Mouse (Mus musculus): Measurements from ENCODE around the gene Chuk. TPM values are rescaled to one million over a fixed set of nuclear protein-coding genes. Genes with fewer than 3 reads are reported as not detected.
"Not testable (repeated sequence)": the region's sequence is repeated elsewhere in the genome, so short reads cannot be mapped to it uniquely, and the experiment has no call there.

Gene Chuk
- polyA plus RNA-seq, 1 experiment from 2014 or later, result 56.6 TPM

DNA sequence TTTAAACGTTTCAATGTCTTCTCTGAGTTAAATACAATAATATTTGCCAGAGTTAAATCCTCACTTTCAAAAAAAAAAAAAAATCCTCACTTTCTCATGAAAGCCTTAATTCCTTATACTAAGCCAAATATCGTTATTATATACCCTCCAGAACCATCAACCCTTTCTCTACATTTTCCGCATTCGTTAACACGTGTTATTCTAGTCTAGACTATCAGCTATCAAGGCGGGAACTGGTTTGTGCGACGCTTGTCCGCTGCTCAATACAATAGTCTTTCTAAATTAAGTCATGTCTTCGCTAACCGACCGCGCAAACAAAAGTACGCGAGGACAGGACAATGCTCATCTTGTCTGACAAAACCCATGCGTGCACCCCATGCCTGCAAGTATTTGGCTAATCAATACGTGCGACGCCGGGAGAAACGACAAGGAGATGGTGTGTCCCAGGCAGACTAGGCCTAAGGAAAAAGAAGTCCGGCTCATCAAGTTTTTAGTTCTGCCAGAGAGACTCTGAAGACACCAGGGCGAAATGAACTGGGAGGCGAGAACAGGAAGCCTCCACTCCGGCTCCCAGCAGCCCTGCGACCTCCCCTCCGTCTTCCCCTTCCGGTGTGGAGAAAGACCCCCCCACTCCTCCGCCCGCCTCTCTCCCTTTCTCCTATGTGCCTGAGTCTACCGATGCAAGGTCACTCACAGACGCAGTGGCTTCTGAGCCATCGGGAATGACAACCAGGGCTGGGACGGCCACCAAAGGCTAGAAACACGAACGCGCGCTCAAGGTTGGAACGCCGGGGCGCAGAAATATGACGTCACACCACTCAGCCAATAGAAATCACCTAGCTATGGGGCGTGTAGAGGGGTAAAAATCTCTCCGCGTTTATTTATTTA is 28.0 kb upstream of the Chuk start, which contains the start of gene Cwf19l1:
Gene Cwf19l1 (minus strand): TSS at position 805 of the 888 bp plus-strand sequence.
- WGBS, result under 1% methylated on average over 45 of the region's 45 CpGs
- H3K4me3 ChIP-seq (replicated peaks), result peak within 1 kb of the TSS; percentile 72
- peak; percentile 87 for ATAC-seq (ENCODE audit: insufficient number of reproducible peaks, insufficient read depth, low FRiP score, low TSS enrichment, low read depth)
- peak within 1 kb of the TSS; percentile 72 for H3K4me2 ChIP-seq
- peaks cover 8% of the 10 kb centered on the region for H3K4me1 ChIP-seq (replicated peaks)
- H3K36me3 ChIP-seq, result peaks cover 36% of the 10 kb centered on the region
- H3K27ac ChIP-seq, result peak within 1 kb of the TSS; percentile 94
- H3K27me3 ChIP-seq, result no peaks in the 10 kb centered on the region
- H3K9ac ChIP-seq (replicated peaks), result peak within 1 kb of the TSS; percentile 69
- no peaks in the 10 kb centered on the region; the same call in 1 of the 2 replicates for H3K9me3 ChIP-seq

- ATAC-seq (ENCODE audit: insufficient number of reproducible peaks, insufficient read depth, low FRiP score, low TSS enrichment, low read depth), result no peak
- Histone ChIP-seq H3K9me3 (no peaks in the 10 kb centered on the region), H3K4me3 (replicated peaks) (no peak overlapping the region), H3K9ac (replicated peaks) (no peak overlapping the region), H3K27ac (no peak overlapping the region), H3K4me2 (no peak overlapping the region), H3K4me1 (replicated peaks) (peaks cover 8% of the 10 kb centered on the region), H3K36me3 (peaks cover 35% of the 10 kb centered on the region), H3K27me3 (no peaks in the 10 kb centered on the region)
- WGBS, result 90% methylated on average over 5 of the region's 5 CpGs
Observed at GRCm38 (mm10) chr19:44132917-44133316, 25.6 kb upstream of the Chuk start.

DNA sequence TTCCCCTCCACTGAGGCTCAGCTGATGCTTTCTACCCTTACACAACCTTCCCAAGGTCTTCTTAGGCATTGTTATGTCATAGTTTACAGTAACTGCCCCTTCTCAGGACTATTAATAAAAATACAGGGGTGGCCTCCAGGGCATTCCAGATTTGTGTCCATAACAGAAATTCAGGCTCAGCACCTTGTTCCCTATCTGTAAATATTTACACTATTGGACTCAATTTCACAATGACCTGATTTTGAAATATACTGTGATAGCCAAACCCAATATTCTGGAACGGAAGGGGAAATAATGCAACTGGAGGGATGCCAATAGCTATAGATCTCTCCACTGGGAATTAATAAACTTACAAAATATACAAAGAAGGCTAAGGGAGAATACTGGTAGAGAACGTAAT is 21.3 kb upstream of the Chuk start:
- WGBS, result 86% methylated on average over 2 of the region's 2 CpGs
- Histone ChIP-seq H3K4me2 (no peak overlapping the region), H3K4me1 (replicated peaks) (no peaks in the 10 kb centered on the region), H3K9me3 (no peaks in the 10 kb centered on the region), H3K4me3 (replicated peaks) (no peak overlapping the region), H3K27me3 (no peaks in the 10 kb centered on the region), H3K27ac (no peak overlapping the region), H3K36me3 (peaks cover 70% of the 10 kb centered on the region), H3K9ac (replicated peaks) (no peak overlapping the region)
- ATAC-seq (ENCODE audit: insufficient number of reproducible peaks, insufficient read depth, low FRiP score, low TSS enrichment, low read depth), result no peak

DNA sequence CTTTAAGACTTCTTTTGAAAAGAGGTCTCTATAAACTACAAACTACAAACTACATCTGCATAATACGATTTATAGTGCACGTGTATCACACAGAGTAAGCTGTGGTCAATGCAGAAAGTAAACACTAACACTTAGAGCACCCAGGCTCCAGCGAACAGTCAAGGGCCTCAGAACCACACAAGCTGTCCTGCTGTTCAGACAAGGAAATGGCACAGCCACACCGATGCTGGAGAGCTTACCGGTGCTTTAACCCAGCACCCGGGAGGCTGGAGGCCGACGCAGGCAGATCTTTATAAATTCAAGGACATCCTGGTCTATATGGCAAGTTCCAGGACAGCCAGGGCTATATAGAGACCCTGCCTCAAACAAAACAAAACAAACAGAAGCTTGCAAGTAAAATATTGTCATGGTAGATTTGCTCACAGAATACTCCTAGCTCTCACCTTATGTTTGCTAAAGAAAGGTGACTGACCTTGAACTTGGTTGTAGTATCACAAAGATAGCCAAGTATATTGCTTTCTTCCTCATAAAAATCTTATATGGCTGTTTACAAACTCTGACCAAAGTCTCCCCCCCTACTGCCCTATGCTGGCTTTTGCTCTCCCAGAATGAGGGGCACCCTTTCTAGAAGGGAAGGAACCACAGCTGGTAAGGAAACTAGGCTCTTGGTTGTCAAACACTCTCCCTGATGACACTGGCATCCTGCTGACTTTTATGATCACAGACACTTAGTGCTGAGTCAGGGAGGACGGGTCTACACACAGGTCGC is 20.6 kb upstream of the Chuk start:
- ATAC-seq (ENCODE audit: insufficient number of reproducible peaks, insufficient read depth, low FRiP score, low TSS enrichment, low read depth), result no peak
- Histone ChIP-seq H3K4me2 (no peak overlapping the region), H3K9me3 (no peaks in the 10 kb centered on the region), H3K27ac (no peak overlapping the region), H3K36me3 (peaks cover 76% of the 10 kb centered on the region), H3K4me1 (replicated peaks) (no peaks in the 10 kb centered on the region), H3K4me3 (replicated peaks) (no peak overlapping the region), H3K9ac (replicated peaks) (no peak overlapping the region), H3K27me3 (no peaks in the 10 kb centered on the region)
- 92% methylated on average over 10 of the region's 10 CpGs for WGBS

DNA sequence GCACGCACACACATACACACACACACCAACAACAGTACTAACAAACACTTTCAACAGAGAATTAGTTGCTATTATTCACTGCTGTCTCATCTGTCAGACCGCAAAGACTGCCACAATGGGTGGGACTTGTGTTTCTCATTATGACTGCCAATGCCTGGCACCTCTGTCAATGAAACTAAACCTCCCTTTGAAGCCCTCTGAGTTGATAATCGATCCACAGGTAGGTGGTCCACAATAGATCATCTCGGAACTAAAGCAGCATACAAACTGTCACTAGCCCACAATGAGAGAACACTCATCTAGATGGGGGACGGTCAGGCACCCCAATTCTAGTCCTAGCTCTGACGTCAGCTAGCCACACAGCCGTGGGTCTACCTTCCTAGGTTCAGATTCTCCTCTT is 13.9 kb upstream of the Chuk start:
- no peak overlapping the region for H3K4me2 ChIP-seq
- no peak overlapping the region for H3K27ac ChIP-seq
- ATAC-seq (ENCODE audit: insufficient number of reproducible peaks, insufficient read depth, low FRiP score, low TSS enrichment, low read depth), result no peak
- no peak overlapping the region for H3K9ac ChIP-seq (replicated peaks)
- H3K9me3 ChIP-seq, result no peaks in the 10 kb centered on the region
- no peak overlapping the region for H3K4me3 ChIP-seq (replicated peaks)
- H3K4me1 ChIP-seq (replicated peaks), result no peaks in the 10 kb centered on the region
- 91% methylated on average over 7 of the region's 7 CpGs for WGBS
- H3K36me3 ChIP-seq, result peaks cover 88% of the 10 kb centered on the region
- H3K27me3 ChIP-seq, result no peaks in the 10 kb centered on the region

DNA sequence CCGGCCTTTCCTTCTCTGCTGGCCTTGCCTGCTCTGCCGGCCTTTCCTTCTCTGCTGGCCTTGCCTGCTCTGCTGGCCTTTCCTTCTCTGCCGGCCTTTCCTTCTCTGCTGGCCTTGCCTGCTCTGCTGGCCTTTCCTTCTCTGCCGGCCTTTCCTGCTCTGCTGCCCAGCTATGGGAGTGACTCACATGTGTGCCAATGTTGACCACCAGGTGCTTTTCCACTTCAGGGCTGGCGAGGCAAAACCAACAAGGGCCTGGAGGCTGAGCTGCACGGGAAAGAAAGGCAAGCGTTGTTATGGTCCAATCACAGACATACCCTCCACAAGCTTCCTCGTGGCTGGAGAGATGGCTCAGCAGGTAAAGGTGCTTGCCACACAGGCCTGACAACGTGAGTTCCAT is 13.4 kb upstream of the Chuk start:
- 90% methylated on average over 9 of the region's 9 CpGs for WGBS

DNA sequence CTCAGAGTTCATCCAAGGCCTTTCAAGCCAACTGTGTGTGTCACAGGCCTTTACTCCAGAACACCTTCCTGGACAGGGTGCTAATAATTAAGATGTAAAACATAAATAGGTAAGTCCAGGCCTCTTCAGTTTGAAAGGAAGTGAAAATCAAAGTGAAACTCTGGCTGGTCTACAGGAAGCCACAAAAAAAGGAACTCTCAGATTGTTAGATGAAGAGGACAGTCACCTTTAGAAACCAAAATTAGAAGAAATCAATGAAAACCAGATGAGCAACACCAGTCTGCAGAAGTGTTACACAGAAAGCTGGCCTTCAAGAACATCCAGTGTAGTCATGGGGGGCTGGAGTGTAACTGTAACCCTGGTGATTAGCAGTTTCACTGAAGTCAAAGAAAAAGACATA is 10.5 kb upstream of the Chuk start:
- H3K36me3 ChIP-seq, result peaks cover 84% of the 10 kb centered on the region
- H3K9me3 ChIP-seq, result no peaks in the 10 kb centered on the region
- no peak overlapping the region for H3K9ac ChIP-seq (replicated peaks)
- no peak overlapping the region for H3K4me3 ChIP-seq (replicated peaks)
- no peak overlapping the region for H3K27ac ChIP-seq
- no peaks in the 10 kb centered on the region for H3K4me1 ChIP-seq (replicated peaks)
- no peak for ATAC-seq (ENCODE audit: insufficient number of reproducible peaks, insufficient read depth, low FRiP score, low TSS enrichment, low read depth)
- H3K4me2 ChIP-seq, result no peak overlapping the region
- H3K27me3 ChIP-seq, result no peaks in the 10 kb centered on the region

More for the DNA sequence above, 13.4 kb upstream of the Chuk start:
- H3K27me3 ChIP-seq; H3K27ac ChIP-seq; ATAC-seq (ENCODE audit: insufficient number of reproducible peaks, insufficient read depth, low FRiP score, low TSS enrichment, low read depth); H3K4me3 ChIP-seq (replicated peaks); H3K9ac ChIP-seq (replicated peaks); H3K4me2 ChIP-seq; H3K9me3 ChIP-seq; H3K4me1 ChIP-seq (replicated peaks): not testable (repeated sequence)
- H3K36me3 ChIP-seq, result peaks cover 87% of the 10 kb centered on the region

- Histone ChIP-seq H3K4me1 (replicated peaks) (peaks cover 4% of the 10 kb centered on the region), H3K4me2 (no peak overlapping the region), H3K4me3 (replicated peaks) (no peak overlapping the region), H3K27me3 (no peaks in the 10 kb centered on the region; the same call in 1 of the 2 replicates), H3K27ac (no peak overlapping the region), H3K36me3 (peaks cover 65% of the 10 kb centered on the region), H3K9ac (replicated peaks) (no peak overlapping the region), H3K9me3 (no peaks in the 10 kb centered on the region)
- ATAC-seq (ENCODE audit: insufficient number of reproducible peaks, insufficient read depth, low FRiP score, low TSS enrichment, low read depth), result no peak
- WGBS, result 67% methylated on average over 7 of the region's 7 CpGs
Observed at GRCm38 (mm10) chr19:44111706-44112105, 4.4 kb upstream of the Chuk start.

DNA sequence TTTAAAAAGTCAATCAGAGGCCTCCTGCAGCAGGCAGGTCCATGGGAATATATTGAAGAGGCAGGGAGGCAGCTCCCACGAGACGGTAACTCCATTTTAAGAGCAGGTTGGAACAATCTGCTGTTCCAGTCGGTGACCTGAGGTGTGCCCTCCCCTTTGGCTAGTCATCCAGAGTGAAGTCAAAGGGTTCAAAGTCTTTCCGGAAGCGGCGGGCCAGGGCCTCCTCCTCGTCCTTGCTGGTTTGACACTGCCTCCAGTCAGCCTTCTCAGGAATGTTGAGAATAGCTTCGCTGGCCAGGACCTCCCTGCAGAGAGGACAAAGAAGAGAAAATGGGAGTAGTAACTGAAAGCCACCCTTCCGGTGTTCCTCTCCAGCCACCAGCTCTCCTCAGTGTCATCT is 3.1 kb upstream of the Chuk start:
- Histone ChIP-seq H3K27me3 (no peaks in the 10 kb centered on the region; the same call in 1 of the 2 replicates), H3K27ac (no peak overlapping the region), H3K4me3 (replicated peaks) (no peak overlapping the region), H3K9ac (replicated peaks) (no peak overlapping the region), H3K4me1 (replicated peaks) (peaks cover 10% of the 10 kb centered on the region), H3K36me3 (peaks cover 57% of the 10 kb centered on the region), H3K9me3 (no peaks in the 10 kb centered on the region), H3K4me2 (no peak overlapping the region)
- 85% methylated on average over 9 of the region's 9 CpGs for WGBS
- no peak for ATAC-seq (ENCODE audit: insufficient number of reproducible peaks, insufficient read depth, low FRiP score, low TSS enrichment, low read depth)

DNA sequence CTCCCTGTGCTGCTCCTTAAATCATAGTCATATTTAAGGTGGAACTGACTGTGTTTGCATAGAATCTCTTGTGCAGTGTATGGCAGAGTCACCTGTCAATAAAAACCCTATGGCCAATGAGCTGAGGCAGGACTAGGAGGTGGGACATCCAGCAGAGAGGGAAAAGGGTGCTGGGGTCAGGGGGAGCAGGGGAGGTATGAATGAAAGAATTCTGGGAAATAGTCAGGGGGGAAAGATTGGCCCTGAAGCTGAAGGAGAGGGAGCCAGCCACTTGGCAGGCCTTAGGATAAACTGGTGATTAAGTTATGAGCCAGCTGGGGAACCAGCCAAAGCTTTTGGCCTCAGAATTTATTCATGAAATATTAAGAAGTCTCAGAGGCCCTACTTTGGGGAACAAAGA is 1.7 kb upstream of the Chuk start:
- no peak overlapping the region for H3K27ac ChIP-seq
- H3K9ac ChIP-seq (replicated peaks), result no peak overlapping the region
- peaks cover 44% of the 10 kb centered on the region for H3K36me3 ChIP-seq
- no peak for ATAC-seq (ENCODE audit: insufficient number of reproducible peaks, insufficient read depth, low FRiP score, low TSS enrichment, low read depth)
- H3K9me3 ChIP-seq, result no peaks in the 10 kb centered on the region
- H3K4me1 ChIP-seq (replicated peaks), result peaks cover 10% of the 10 kb centered on the region
- no peaks in the 10 kb centered on the region; the same call in 1 of the 2 replicates for H3K27me3 ChIP-seq
- no peak overlapping the region for H3K4me2 ChIP-seq
- no peak overlapping the region for H3K4me3 ChIP-seq (replicated peaks)

Data from limb, embryonic 12.5 days (tissue).